Mouse (Mus musculus) embryonic facial prominence, embryonic 15.5 days (tissue): ENCODE measurements around the gene Prss57. TPM values are rescaled to one million over a fixed set of nuclear protein-coding genes. Genes with fewer than 3 reads are reported as not detected.
"Not testable (repeated sequence)": the region's sequence is repeated elsewhere in the genome, so short reads cannot be mapped to it uniquely, and the experiment has no call there.

Source experiments
- ATAC-seq: fragments of 200-750 bp; cut with Nextera tagmentation; 2 replicates; pipeline ENCODE4 v1.8.0; 2017; ENCODE audit warnings: low read depth, moderate TSS enrichment; ENCODE audit not compliant: insufficient number of reproducible peaks, low FRiP score, low TSS enrichment
- H3K27ac ChIP-seq: fragments of 300-500 bp; sonication (generic); replicated peaks from 2 replicates; pipeline ENCODE4 v1.5.1; 2015; ENCODE audit warnings: mild to moderate bottlenecking, inconsistent platforms
- H3K27me3 ChIP-seq: fragments of 300-500 bp; sonication (generic); 2 replicates; pipeline ENCODE4 v1.6.1; 2015; ENCODE audit warnings: inconsistent platforms
- H3K36me3 ChIP-seq: fragments of 300-500 bp; sonication (generic); 2 replicates; pipeline ENCODE4 v1.6.1; 2015; ENCODE audit warnings: mild to moderate bottlenecking, inconsistent platforms
- H3K4me1 ChIP-seq: fragments of 300-500 bp; sonication (generic); 2 replicates; pipeline ENCODE4 v1.6.1; 2015; ENCODE audit warnings: inconsistent platforms
- H3K4me2 ChIP-seq: fragments of 300-500 bp; sonication (generic); replicated peaks from 2 replicates; pipeline ENCODE4 v1.6.1; 2015; ENCODE audit warnings: mild to moderate bottlenecking, inconsistent platforms
- H3K4me3 ChIP-seq: fragments of 300-500 bp; sonication (generic); replicated peaks from 2 replicates; pipeline ENCODE4 v1.5.1; 2015; ENCODE audit warnings: mild to moderate bottlenecking, inconsistent platforms
- H3K9ac ChIP-seq: fragments of 300-500 bp; sonication (generic); 2 replicates; pipeline ENCODE4 v1.6.1; 2015; ENCODE audit warnings: inconsistent platforms
- H3K9me3 ChIP-seq: fragments of 300-500 bp; sonication (generic); replicated peaks from 2 replicates; pipeline ENCODE4 v1.6.1; 2016; ENCODE audit warnings: inconsistent platforms
- WGBS: fragments of 180-500 bp; shearing (Covaris S2); methylation state at CpG from one replicate; pipeline ENCODE4 v1.1.7; 2015; 5-methylcytosine and 5-hydroxymethylcytosine counted together
- polyA plus RNA-seq: library from polyadenylated mRNA; unstranded; fragments of >200 nt; fragmentation: Nextera tagmentation; extraction: Ambion mirVana; gene quantifications from 2 replicates; pipeline ENCODE4 v1.2.1, GENCODE M21; 2015

Prss57 gene
- polyA plus RNA-seq, 1 experiment from 2014 or later, result not detected

- Histone ChIP-seq H3K27ac (peak overlapping the region; percentile 96), H3K36me3 (peaks cover 4% of the 10 kb centered on the region; the same call in 1 of the 2 replicates), H3K4me1 (peaks cover 40% of the 10 kb centered on the region), H3K27me3 (no peaks in the 10 kb centered on the region), H3K4me2 (peak overlapping the region; percentile 83), H3K4me3 (peak overlapping the region; percentile 88), H3K9ac (no peak overlapping the region), H3K9me3 (no peaks in the 10 kb centered on the region)
- ATAC-seq, result peak; percentile 86
- 11% methylated on average over 40 of the region's 40 CpGs for WGBS
These were observed 23.2 kb downstream of the Prss57 start for GRCm38 (mm10) chr10:79767372-79768244.

- Histone ChIP-seq H3K9ac (peak within 1 kb of the TSS; percentile 97), H3K4me1 (peaks cover 40% of the 10 kb centered on the region), H3K27me3 (no peaks in the 10 kb centered on the region), H3K9me3 (no peaks in the 10 kb centered on the region), H3K27ac (peak within 1 kb of the TSS; percentile 96), H3K36me3 (peaks cover 12% of the 10 kb centered on the region), H3K4me3 (peak within 1 kb of the TSS; percentile 88), H3K4me2 (peak within 1 kb of the TSS; percentile 83)
- ATAC-seq, result peak; percentile 91
- under 1% methylated on average over 101 of the region's 101 CpGs for WGBS
These were observed 24.0 kb downstream of the Prss57 start, which contains the start of gene Rnf126 for GRCm38 (mm10) chr10:79766508-79767325. Gene Rnf126 (minus strand): TSS chr10:79766952.

GRCm38 (mm10) chr10:79766001-79766507 lies 24.7 kb downstream of the Prss57 start:
- H3K4me1 ChIP-seq, result peaks cover 40% of the 10 kb centered on the region
- peak overlapping the region; percentile 96 for H3K27ac ChIP-seq
- no peak for ATAC-seq
- H3K9ac ChIP-seq, result peak overlapping the region; percentile 97
- H3K9me3 ChIP-seq, result no peaks in the 10 kb centered on the region
- peak overlapping the region; percentile 88 for H3K4me3 ChIP-seq
- H3K4me2 ChIP-seq, result peak overlapping the region; percentile 83
- 5% methylated on average over 16 of the region's 16 CpGs for WGBS
- H3K36me3 ChIP-seq, result peaks cover 19% of the 10 kb centered on the region
- H3K27me3 ChIP-seq, result no peaks in the 10 kb centered on the region

- no peaks in the 10 kb centered on the region for H3K9me3 ChIP-seq
- peak overlapping the region; percentile 88 for H3K4me3 ChIP-seq
- WGBS, result 79% methylated on average over 2 of the region's 2 CpGs
- no peaks in the 10 kb centered on the region for H3K27me3 ChIP-seq
- H3K9ac ChIP-seq, result peak overlapping the region; percentile 97; the same call in 1 of the 2 replicates
- H3K27ac ChIP-seq, result no peak overlapping the region
- H3K4me2 ChIP-seq, result peak overlapping the region; percentile 83
- H3K36me3 ChIP-seq, result peaks cover 27% of the 10 kb centered on the region
- peaks cover 40% of the 10 kb centered on the region for H3K4me1 ChIP-seq
- ATAC-seq, result no peak
These were observed 25.5 kb downstream of the Prss57 start for GRCm38 (mm10) chr10:79765228-79765745.

- H3K36me3 ChIP-seq, result peaks cover 35% of the 10 kb centered on the region
- 0 out of 2 replicates have a peak overlapping the region, but pooled peaks have one; percentile 10 for H3K4me2 ChIP-seq
- WGBS, result 66% methylated on average over 7 of the region's 7 CpGs
- 0 out of 2 replicates have a peak overlapping the region, but pooled peaks have one; percentile 8 for H3K4me3 ChIP-seq
- H3K27ac ChIP-seq, result 0 out of 2 replicates have a peak overlapping the region, but pooled peaks have one; percentile 39
- peak overlapping the region; percentile 15; the same call in 1 of the 2 replicates for H3K9ac ChIP-seq
- no peaks in the 10 kb centered on the region for H3K9me3 ChIP-seq
- peaks cover 40% of the 10 kb centered on the region for H3K4me1 ChIP-seq
- ATAC-seq, result no peak
- no peaks in the 10 kb centered on the region for H3K27me3 ChIP-seq
These were observed 26.5 kb downstream of the Prss57 start for GRCm38 (mm10) chr10:79764234-79764633.

- ATAC-seq, result no peak
- H3K4me3 ChIP-seq, result no peak overlapping the region
- H3K27ac ChIP-seq, result no peak overlapping the region
- no peak overlapping the region for H3K9ac ChIP-seq
- no peaks in the 10 kb centered on the region for H3K27me3 ChIP-seq
- 93% methylated on average over 3 of the region's 3 CpGs for WGBS
- H3K9me3 ChIP-seq, result no peaks in the 10 kb centered on the region
- H3K36me3 ChIP-seq, result peaks cover 48% of the 10 kb centered on the region
- peaks cover 32% of the 10 kb centered on the region for H3K4me1 ChIP-seq
- no peak overlapping the region for H3K4me2 ChIP-seq
These were observed 27.9 kb downstream of the Prss57 start for GRCm38 (mm10) chr10:79762875-79763274.

- WGBS, result 89% methylated on average over 11 of the region's 11 CpGs
- no peak overlapping the region for H3K27ac ChIP-seq
- no peak overlapping the region for H3K4me2 ChIP-seq
- no peak overlapping the region for H3K4me3 ChIP-seq
- peaks cover 22% of the 10 kb centered on the region for H3K4me1 ChIP-seq
- ATAC-seq, result 0 out of 2 replicates have a peak, but pooled peaks have one; percentile 39
- H3K27me3 ChIP-seq, result no peaks in the 10 kb centered on the region
- peaks cover 68% of the 10 kb centered on the region for H3K36me3 ChIP-seq
- no peak overlapping the region for H3K9ac ChIP-seq
- no peaks in the 10 kb centered on the region for H3K9me3 ChIP-seq
These were observed 30.1 kb downstream of the Prss57 start for GRCm38 (mm10) chr10:79760603-79761143.

- 86% methylated on average over 1 of the region's 1 CpGs for WGBS
- H3K4me1 ChIP-seq, result peaks cover 22% of the 10 kb centered on the region
- not testable (repeated sequence) for H3K4me3 ChIP-seq
These were observed 31.1 kb downstream of the Prss57 start for GRCm38 (mm10) chr10:79759675-79760074.

GRCm38 (mm10) chr10:79756660-79757059 lies 34.1 kb downstream of the Prss57 start:
- H3K4me1 ChIP-seq, result peaks cover 10% of the 10 kb centered on the region
- H3K4me3 ChIP-seq, result no peak overlapping the region
- H3K27ac ChIP-seq, result no peak overlapping the region
- H3K4me2 ChIP-seq, result no peak overlapping the region
- 91% methylated on average over 24 of the region's 24 CpGs for WGBS
- H3K9me3 ChIP-seq, result no peaks in the 10 kb centered on the region
- H3K27me3 ChIP-seq, result no peaks in the 10 kb centered on the region
- no peak overlapping the region for H3K9ac ChIP-seq
- ATAC-seq, result no peak
- peaks cover 55% of the 10 kb centered on the region for H3K36me3 ChIP-seq

More at GRCm38 (mm10) chr10:79759675-79760074, 31.1 kb downstream of the Prss57 start:
- H3K27ac ChIP-seq, H3K9me3 ChIP-seq, H3K4me2 ChIP-seq, ATAC-seq, H3K27me3 ChIP-seq, H3K9ac ChIP-seq: not testable (repeated sequence)
- H3K36me3 ChIP-seq, result peaks cover 68% of the 10 kb centered on the region

- Histone ChIP-seq H3K4me3 (no peak overlapping the region), H3K27me3 (no peaks in the 10 kb centered on the region), H3K9me3 (no peaks in the 10 kb centered on the region), H3K4me1 (peaks cover 10% of the 10 kb centered on the region), H3K4me2 (no peak overlapping the region), H3K27ac (no peak overlapping the region), H3K36me3 (peaks cover 47% of the 10 kb centered on the region), H3K9ac (no peak overlapping the region)
- 79% methylated on average over 3 of the region's 3 CpGs for WGBS
- ATAC-seq, result no peak
These were observed 34.9 kb downstream of the Prss57 start for GRCm38 (mm10) chr10:79755854-79756253.
